Mouse (Mus musculus) megakaryocyte, adult 5-6 weeks (primary cell): ENCODE measurements around the gene Cd84. TPM values are rescaled to one million over a fixed set of nuclear protein-coding genes. Genes with fewer than 3 reads are reported as not detected.

Source experiments
- ATAC-seq: 2 replicates; pipeline ENCODE4 v1.8.0; 2016; ENCODE audit warnings: mild to moderate bottlenecking, inconsistent platforms; ENCODE audit not compliant: poor library complexity, severe bottlenecking
- total RNA-seq, 2 experiments: library from RNA; stranded (forward) in 1 of 2; stranded (reverse) in 1 of 2; fragments of 153-499, 151-499 nt in 1 of 2; fragments of 221-1000, 200-1000 nt in 1 of 2; gene quantifications; 2 replicates each; pipeline versions ENCODE4 v1.2.3 to v1.2.4; 2015 to 2017

Cd84 gene
- total RNA-seq, 2 experiments from 2014 or later = 153 to 296 TPM

DNA sequence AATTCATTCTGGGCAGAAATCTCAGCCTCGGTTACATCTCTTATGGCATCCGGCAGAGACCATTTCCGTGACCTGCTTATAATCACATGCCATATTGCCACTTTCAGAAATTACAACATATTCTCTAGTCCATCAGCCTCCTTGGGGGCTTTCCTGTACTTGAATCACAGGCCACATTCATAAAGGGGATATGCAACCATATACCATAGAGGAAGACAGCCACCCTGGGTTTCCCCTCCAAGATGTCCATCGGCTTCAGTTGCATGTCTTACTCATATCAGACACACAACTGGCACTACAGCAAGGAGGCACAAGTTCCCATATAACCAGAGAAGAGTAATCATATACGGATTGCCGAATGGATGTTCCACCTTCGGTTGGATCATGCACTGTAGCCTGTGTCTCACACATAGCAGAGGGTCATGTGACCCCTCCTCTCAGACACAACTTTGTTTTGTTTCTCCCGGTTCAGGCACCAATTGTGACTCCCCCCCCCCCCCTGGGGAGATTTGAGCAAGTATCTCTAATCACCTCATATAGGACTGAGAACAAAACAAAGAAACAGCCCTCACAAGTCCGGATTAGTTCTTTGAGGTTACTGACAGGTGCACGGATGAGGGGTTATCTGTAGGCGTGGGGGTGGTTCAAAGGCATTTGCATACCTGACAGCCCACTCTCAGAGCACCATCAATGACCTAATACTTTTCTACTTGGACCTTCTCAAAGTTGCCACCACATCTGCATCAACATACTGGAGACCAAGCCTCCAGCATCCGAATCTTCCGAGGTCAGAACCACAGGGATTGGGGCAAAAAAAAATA is 76.4 kb downstream of the Cd84 start:
- no peak for ATAC-seq

DNA sequence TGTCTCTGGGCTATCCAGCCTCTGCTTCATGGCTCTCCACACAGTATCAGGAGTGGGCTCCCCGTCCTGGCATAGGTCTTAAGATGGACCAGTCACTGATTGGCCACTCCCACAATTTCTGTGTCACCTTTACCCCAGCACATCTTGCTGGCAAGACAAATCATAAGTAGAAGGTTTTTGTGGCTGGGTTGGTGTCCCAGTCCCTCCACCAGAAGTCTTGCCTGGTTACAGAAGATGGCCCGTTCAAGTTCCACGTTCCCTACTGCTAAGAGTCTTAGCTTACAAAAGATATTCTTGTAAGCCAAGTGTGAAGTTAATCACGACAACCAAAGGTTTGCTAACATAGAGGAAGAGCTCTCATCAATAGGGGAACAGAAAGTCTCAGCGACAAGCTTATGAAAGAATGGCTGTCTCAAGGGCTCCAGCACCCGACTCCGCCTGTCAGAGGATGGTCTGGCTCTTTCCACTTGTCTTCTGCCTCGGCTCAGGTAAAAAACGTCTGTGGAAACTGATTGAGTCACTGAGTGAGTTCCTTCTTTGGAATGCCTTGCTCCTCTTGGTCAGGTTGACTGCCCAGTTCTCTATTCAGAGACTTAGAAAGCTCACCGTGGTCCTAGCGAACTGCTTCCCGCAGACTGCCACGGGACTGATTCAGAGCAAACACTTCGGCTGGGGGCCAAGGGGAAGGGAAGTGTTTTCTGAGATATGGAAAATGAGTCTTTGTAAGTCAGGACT is 78.0 kb downstream of the Cd84 start, which contains the start of gene Slamf6:
TSS of gene Slamf6 (plus strand) at position 211 of the 735 bp plus-strand sequence.
- ATAC-seq = peak; percentile 91

DNA sequence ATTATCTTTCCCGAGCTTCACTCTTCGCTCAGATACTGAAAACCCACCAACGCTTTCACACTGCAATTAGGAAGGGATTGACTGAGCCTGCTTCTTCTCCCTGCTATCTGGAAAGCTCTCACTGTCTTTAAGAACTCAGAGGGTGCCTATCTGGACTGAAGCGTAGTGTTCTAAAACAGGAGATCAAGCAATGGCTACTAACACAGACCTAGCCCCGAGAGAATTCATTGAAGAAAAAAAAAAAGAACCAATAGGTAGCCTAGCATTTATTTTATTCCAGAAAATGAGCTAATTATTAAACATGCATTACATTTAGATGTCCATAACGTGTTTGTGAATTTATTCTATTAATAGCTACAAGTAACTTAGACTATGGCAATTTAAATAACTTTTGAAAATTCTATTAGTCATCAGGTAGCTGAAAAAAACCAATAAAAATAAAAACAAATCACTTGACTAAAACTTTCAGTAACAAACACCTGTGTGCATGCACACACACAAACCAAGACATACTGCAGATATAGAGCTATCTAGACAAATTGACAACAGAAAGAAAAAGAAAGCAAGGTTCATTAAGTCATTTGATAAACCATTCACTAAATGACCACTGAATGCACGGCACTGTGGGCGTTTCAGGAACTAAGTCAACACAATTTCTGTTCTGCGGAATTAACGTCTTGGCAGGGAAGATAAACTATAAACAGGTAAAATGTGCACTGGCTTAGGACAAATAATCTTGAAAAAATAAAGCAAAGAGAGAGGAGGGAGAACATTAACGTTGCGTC is 78.8 kb downstream of the Cd84 start:
- ATAC-seq = no peak

DNA sequence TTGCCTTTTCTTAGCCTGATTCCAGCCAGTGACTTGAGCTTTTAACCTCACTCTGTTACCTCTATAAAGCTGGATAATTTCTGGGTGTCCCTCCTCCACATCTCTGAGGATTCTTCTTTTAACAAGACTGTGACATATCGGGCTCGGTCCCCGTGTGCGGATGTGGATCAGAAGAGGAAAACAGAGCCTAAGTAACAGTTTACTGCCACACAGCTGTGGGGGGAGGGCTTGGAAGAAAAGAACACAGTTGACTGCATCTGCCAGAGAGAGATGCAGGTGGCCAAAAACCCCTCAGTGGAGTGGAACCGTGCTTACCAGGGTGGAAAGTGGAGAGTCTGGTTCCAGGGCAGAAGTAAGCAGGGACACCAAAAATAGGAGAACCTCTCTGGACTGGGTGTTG is 79.7 kb downstream of the Cd84 start:
- ATAC-seq = no peak

DNA sequence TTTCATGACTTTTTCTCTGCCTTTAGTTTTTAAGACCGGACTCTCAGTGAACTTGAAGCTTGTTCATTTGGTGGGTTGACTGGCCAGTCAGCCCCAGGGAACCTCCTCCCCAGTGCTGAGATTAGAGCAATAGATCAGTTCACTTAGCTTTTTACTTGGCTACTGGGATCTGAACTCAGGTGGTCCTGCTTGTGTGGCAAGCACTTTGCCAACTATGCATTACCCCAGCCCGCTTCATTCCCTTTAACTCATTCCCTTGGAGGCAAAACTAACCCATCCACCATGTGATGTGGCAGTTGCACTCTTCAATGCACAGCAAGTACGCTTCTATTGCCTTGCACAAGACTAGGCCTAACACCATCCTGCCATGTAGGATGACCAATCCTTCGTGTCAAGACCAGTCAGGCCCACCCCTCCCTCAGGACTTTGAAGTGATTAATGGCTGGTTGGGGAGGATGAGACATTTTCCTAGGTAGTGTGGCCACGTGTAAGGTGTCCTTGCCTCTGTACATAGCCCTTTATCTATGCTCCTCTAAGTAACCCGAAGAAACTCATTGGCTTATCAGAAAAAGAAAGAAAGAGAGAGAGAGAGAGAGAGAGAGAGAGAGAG is 80.5 kb downstream of the Cd84 start:
- no peak for ATAC-seq

DNA sequence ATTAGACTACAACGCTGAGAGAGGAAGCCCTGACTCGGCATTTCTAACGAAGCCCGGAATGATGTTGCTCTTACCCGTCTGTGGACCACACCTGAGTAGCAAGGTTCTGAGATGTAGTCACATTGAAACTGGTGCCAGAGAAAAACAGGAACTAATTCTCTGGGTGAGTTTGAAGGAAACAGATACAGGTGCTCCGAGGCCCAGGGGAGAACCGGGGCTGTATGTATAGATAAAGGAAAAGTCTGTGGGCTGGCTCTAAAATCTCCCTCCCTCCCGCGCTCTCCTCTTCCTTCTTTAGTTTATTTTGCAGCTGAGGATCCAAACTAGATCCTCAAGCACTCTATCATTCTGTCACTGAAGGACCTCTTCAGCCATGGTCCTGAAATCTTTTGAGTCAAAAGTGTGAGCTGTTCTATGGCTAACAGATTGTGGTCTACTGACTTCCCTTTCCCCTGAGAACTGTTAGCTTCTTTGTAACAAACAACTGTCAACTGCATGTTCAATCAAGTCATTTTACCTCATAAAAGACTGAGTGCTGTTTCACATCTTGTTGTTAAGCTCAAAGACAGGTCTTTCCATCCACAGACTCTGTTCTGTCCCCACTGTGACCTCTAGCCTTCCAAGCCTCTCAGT is 81.6 kb downstream of the Cd84 start:
- ATAC-seq = peak; percentile 13

DNA sequence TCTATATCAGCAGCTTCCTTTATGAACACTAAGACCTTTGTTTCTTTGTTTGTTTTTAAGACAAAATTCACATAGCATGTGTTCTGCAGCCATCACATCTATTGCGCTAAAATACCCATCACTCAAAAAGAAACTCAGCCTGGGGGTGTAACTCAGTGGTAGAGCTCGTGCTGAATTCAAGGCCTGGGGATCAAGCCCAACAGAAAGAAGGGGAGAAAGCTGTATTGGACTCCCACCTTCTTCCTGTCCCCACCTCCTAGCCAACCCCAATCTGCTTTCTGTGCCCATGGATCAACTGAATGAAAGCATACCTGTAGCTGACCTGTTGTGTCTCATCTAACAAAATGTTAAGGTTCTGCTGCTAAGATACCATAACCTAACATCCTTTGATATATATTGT is 82.1 kb downstream of the Cd84 start:
- no peak for ATAC-seq

DNA sequence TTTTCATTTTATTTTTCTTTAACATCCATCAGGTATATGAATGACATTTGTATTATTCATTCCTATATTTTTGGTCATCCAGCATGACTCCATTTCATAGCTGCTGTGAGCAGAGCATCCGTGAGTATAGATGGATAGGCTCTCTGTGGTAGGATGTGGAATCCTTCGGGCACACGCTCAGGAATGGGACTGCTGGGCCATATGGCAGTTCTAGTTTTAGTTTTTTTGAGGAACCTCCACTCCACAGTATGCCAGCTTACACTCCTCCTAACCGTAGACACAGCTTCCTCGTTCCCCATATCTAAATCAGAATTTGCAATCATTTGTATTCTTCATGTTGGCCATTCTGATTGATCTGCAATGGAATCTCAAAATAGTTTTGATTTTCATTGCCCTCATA is 83.3 kb downstream of the Cd84 start:
- ATAC-seq = no peak

DNA sequence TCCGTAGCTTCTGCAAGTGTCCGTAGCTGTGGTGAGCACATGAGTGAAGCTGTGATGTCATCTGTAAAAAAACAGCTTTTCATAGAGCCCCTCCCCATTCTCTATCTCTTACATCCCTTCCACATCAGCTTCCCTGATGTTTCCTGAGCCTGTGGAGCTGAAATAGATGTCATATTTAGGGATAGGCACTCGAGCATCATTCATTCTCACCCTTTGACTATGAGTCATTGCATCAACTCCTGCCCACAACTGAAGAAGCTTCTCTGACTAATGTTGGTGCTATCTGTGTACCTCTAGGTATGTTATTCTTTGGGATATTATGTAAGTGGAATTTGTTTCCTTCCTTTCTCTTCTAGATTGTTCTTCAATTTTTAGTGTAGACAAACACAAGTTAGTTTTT is 85.4 kb downstream of the Cd84 start:
- no peak for ATAC-seq

DNA sequence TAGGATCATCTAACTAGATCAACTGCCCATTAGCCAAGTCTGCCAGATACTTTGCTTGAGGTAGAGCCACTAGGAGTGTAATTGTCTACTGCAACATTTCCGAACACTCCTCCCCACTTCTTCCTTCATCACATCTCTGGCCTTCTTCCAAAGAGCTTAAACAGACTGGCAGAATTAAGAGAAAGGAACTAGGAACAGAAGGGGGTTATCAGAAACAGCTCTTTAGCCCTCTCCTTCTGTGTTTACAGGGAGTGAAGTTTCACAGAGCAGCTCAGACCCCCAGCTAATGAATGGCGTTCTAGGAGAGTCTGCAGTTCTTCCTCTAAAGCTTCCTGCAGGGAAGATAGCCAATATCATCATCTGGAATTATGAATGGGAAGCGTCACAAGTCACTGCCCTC is 94.4 kb downstream of the Cd84 start:
- no peak for ATAC-seq

DNA sequence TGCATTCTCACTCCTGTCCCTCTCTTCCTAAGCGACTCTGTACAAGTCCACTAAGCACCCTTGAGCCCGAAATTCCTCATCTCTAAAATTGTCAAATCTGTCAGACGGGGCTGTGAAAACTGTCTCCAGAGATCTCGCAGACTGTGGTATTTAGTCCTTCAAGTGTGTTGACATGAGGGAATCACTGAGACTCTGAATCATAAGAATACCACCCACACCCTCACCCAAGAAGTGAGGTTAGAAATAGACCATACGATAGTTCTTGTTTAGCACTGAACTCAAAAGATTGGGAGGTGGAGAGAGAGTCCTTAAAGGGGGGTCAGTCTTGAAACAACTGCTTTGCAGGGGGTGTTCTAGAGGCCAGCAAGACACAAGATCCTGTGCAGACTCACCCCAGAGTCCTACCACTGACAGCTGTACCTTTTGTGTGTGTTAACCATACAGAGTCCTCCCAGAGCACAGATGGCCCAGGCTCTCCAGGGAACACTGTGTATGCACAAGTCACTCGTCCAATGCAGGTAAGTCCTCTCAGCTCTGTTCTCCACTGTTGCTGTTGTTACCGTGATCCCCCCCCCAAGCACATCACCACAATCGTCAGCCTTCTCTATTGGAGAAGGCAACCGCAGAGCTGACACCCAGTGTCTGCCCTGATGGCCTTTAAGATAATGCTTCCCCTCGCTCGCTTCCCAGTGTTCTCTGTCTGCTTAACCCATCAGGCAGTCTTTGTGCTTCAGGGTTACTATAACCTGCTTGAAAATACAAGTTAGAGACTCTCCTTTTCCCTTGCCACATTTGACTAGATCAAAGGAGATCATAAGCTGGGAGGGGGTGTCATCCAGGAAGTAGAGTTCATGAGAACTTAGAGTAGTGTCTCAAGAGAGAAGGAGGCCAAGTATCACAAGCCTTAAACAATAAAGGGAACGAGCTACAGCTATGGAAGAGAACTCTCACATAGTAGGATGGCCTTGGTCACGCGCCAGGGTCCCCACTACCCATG is 99.8 kb downstream of the Cd84 start:
- no peak for ATAC-seq

Other genes with a start within 250 kb of the Cd84 start
- gene Ly9, start 232.3 kb upstream of the Cd84 start, total RNA-seq (2015) = 41.3 and 43.2 TPM in 2 replicates
- gene Ly9, start 232.3 kb upstream of the Cd84 start, total RNA-seq (2017) = 72.9 and 75.3 TPM in 2 replicates
- gene Slamf7, start 186.7 kb upstream of the Cd84 start, total RNA-seq (2015) = 13.4 and 16.1 TPM in 2 replicates
- gene Slamf7, start 186.7 kb upstream of the Cd84 start, total RNA-seq (2017) = 9.3 and 17.3 TPM in 2 replicates
- gene Cd48, start 157.7 kb upstream of the Cd84 start, total RNA-seq (2015) = 528 and 600 TPM in 2 replicates
- 243 and 278 TPM in 2 replicates for gene Cd48, start 157.7 kb upstream of the Cd84 start, total RNA-seq (2017)
- gene Slamf1, start 72.6 kb upstream of the Cd84 start, total RNA-seq (2015) = not detected in 2 replicates
- not detected in 2 replicates for gene Slamf1, start 72.6 kb upstream of the Cd84 start, total RNA-seq (2017)
- 13.9 and 15.9 TPM in 2 replicates for gene Gm10521, start 56.0 kb downstream of the Cd84 start, total RNA-seq (2015)
- 7.7 and 9.8 TPM in 2 replicates for gene Gm10521, start 56.0 kb downstream of the Cd84 start, total RNA-seq (2017)
- gene Slamf6, start 77.8 kb downstream of the Cd84 start, total RNA-seq (2015) = 5.6 and 6.3 TPM in 2 replicates
- gene Slamf6, start 77.8 kb downstream of the Cd84 start, total RNA-seq (2017) = 3.0 and 3.9 TPM in 2 replicates
- gene Vangl2, start 188.7 kb downstream of the Cd84 start, total RNA-seq (2015) = 2.1 and 2.8 TPM in 2 replicates
- gene Vangl2, start 188.7 kb downstream of the Cd84 start, total RNA-seq (2017) = 1.8 and 2.5 TPM in 2 replicates
- not detected in 2 replicates for gene Nhlh1, start 217.9 kb downstream of the Cd84 start, total RNA-seq (2015)
- gene Nhlh1, start 217.9 kb downstream of the Cd84 start, total RNA-seq (2017) = not detected in 2 replicates
- gene Copa, start 242.8 kb downstream of the Cd84 start, total RNA-seq (2015) = 120 and 132 TPM in 2 replicates
- gene Copa, start 242.8 kb downstream of the Cd84 start, total RNA-seq (2017) = 122 and 132 TPM in 2 replicates
- gene Ncstn, start 243.1 kb downstream of the Cd84 start, total RNA-seq (2015) = 81.2 and 87.8 TPM in 2 replicates
- gene Ncstn, start 243.1 kb downstream of the Cd84 start, total RNA-seq (2017) = 39.8 and 45.5 TPM in 2 replicates